Mouse (Mus musculus) cerebellum, adult 2 months (tissue): ENCODE results near the gene Sf3b5. TPM values are rescaled to one million over a fixed set of nuclear protein-coding genes. Genes with fewer than 3 reads are reported as not detected.

Experiments used
- DNase-seq, 2 experiments: peaks; one replicate each; pipeline ENCODE4 v3.0.0; 2021
- H3K27ac ChIP-seq: fragments of 200-500 bp; 2 replicates; pipeline ENCODE4 v1.5.1; 2012; ENCODE audit warnings: low read length, control low read depth, inconsistent platforms; ENCODE audit not compliant: insufficient read depth
- H3K27me3 ChIP-seq: fragments of 200-500 bp; 2 replicates; pipeline ENCODE4 v1.6.1; 2012; ENCODE audit warnings: inconsistent platforms, mild to moderate bottlenecking, low read length, moderate library complexity; ENCODE audit not compliant: control insufficient read depth, insufficient read depth
- H3K4me1 ChIP-seq: fragments of 200-500 bp; 2 replicates; pipeline ENCODE4 v1.6.1; 2011; ENCODE audit warnings: low read length; ENCODE audit not compliant: control insufficient read depth, insufficient read depth
- H3K4me3 ChIP-seq: fragments of 200-500 bp; replicated peaks from 2 replicates; pipeline ENCODE3; 2011; ENCODE audit warnings: mild to moderate bottlenecking, low read depth, low read length, control low read depth; ENCODE audit not compliant: insufficient read depth
- CTCF ChIP-seq: fragments of 200-500 bp; IDR thresholded peaks from 2 replicates; pipeline ENCODE4 v1.5.1; 2011; ENCODE audit warnings: low read depth, mild to moderate bottlenecking, control low read depth, low read length, moderate library complexity, borderline replicate concordance; ENCODE audit not compliant: insufficient read depth
- POLR2A ChIP-seq: fragments of 200-500 bp; IDR thresholded peaks from 2 replicates; pipeline ENCODE4 v1.6.1; 2011; ENCODE audit warnings: low read length, control low read depth, borderline replicate concordance; ENCODE audit not compliant: insufficient read depth
- WGBS: fragments of 180-500 bp; shearing (Covaris S2); methylation state at CpG from one replicate; pipeline ENCODE4 v1.1.7; 2018; 5-methylcytosine and 5-hydroxymethylcytosine counted together
- polyA plus RNA-seq: library from polyadenylated mRNA; depleted of rRNA; stranded (reverse); fragments of >200 nt; gene quantifications from 2 replicates; pipeline ENCODE4 v1.2.3, GENCODE M21; 2012

Gene Sf3b5
- polyA plus RNA-seq, 1 experiment, result 19.1 TPM

- no peak for DNase-seq
- no peaks in the 10 kb centered on the region for H3K27me3 ChIP-seq
- no peak overlapping the region for H3K4me3 ChIP-seq
- 69% methylated on average over 5 of the region's 5 CpGs for WGBS
- no peak overlapping the region for H3K27ac ChIP-seq
- no peaks in the 10 kb centered on the region for H3K4me1 ChIP-seq
- TF ChIP-seq CTCF, result no peak
- no peak for TF ChIP-seq POLR2A
Observed at GRCm38 (mm10) chr10:12986485-12986884, 18.7 kb upstream of the Sf3b5 start.

- Histone ChIP-seq H3K4me3 (no peak overlapping the region), H3K4me1 (no peaks in the 10 kb centered on the region), H3K27ac (no peak overlapping the region), H3K27me3 (no peaks in the 10 kb centered on the region)
- WGBS, result 66% methylated on average over 4 of the region's 4 CpGs
- no peak for DNase-seq
- no peak for TF ChIP-seq POLR2A
- no peak for TF ChIP-seq CTCF
Observed at GRCm38 (mm10) chr10:12986943-12987342, 18.2 kb upstream of the Sf3b5 start.

GRCm38 (mm10) chr10:12991953-12992352, 13.2 kb upstream of the Sf3b5 start:
- TF ChIP-seq POLR2A (no peak), CTCF (no peak)
- no peak overlapping the region for H3K4me3 ChIP-seq
- H3K27me3 ChIP-seq, result no peaks in the 10 kb centered on the region; the same call in 1 of the 2 replicates
- DNase-seq, result no peak
- no peaks in the 10 kb centered on the region for H3K4me1 ChIP-seq
- no peak overlapping the region for H3K27ac ChIP-seq
- WGBS, result 71% methylated on average over 5 of the region's 5 CpGs

GRCm38 (mm10) chr10:12993411-12994039, 11.6 kb upstream of the Sf3b5 start:
- 90% methylated on average over 25 of the region's 25 CpGs for WGBS
- TF ChIP-seq POLR2A (no peak), CTCF (no peak)
- H3K27me3 ChIP-seq, result no peaks in the 10 kb centered on the region; the same call in 1 of the 2 replicates
- H3K27ac ChIP-seq, result no peak overlapping the region
- no peak overlapping the region for H3K4me3 ChIP-seq
- no peaks in the 10 kb centered on the region for H3K4me1 ChIP-seq
- no peak for DNase-seq

- Histone ChIP-seq H3K27me3 (no peaks in the 10 kb centered on the region; the same call in 1 of the 2 replicates), H3K27ac (no peak overlapping the region), H3K4me1 (no peaks in the 10 kb centered on the region), H3K4me3 (no peak overlapping the region)
- WGBS, result 53% methylated on average over 17 of the region's 17 CpGs
- peak; percentile 74 to 78 for DNase-seq
- TF ChIP-seq CTCF (peak; percentile 84), POLR2A (no peak)
Observed at GRCm38 (mm10) chr10:12996736-12997477, 8.2 kb upstream of the Sf3b5 start.

DNA sequence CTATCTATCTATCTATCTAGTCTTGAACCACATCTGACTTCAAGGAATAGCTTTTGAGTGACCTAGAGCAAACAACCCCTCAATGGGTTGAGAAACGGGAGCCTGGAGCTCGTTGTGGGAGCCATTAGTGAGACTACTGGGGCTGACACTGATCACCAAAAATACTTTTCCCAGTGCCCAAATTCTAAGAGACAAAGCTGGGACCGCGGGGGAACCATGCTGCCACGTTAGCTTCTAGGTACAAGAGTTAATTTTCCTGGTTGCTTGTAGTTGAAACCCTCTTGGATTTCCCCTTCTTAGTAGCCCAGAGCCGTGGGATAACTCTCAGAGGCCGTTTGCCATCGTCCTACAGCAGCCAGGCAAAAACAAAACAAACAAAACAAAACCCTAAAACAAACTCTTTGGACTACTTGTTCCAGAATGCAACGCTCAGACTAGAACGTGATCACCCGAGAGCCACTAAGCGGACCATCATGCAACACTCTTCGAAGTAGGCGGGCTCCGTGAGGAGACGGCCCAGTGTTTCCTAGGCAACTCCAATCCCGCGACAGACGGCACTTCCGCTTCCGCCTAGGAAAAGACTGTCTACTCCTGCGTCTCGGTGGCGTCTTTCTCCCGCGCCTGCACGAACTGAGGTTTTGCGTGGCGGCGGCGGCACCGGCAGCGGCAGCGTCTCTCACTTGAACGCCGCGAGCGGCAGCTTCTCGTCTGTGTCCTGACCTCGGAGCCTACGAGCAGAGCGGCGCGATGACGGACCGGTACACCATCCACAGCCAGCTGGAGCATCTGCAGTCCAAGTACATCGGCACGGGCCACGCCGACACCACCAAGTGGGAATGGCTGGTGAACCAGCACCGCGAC, 3.0 kb downstream of the Sf3b5 start:
- TF ChIP-seq CTCF (no peak), POLR2A (peak; percentile 64)
- H3K4me1 ChIP-seq, result peaks cover 3% of the 10 kb centered on the region; the same call in 1 of the 2 replicates
- H3K27me3 ChIP-seq, result no peaks in the 10 kb centered on the region
- 4% methylated on average over 52 of the region's 52 CpGs for WGBS
- peak overlapping the region; percentile 88 for H3K4me3 ChIP-seq
- H3K27ac ChIP-seq, result no peak overlapping the region
- peak; percentile 95 to 98 for DNase-seq

GRCm38 (mm10) chr10:13008737-13009121, 3.6 kb downstream of the Sf3b5 start:
- 2% methylated on average over 29 of the region's 29 CpGs for whole genome bisulfite sequencing
- TF ChIP-seq POLR2A (no peak), CTCF (no peak)
- Histone ChIP-seq H3K27ac (no peak overlapping the region), H3K4me1 (peaks cover 3% of the 10 kb centered on the region; the same call in 1 of the 2 replicates), H3K27me3 (no peaks in the 10 kb centered on the region), H3K4me3 (peak overlapping the region; percentile 88)
- DNase-seq, result no peak
